Mouse (Mus musculus) T-helper 2 cell (primary cell): ENCODE data around the gene Fbxo41.

ENCODE experiments used
- in situ Hi-C: fragments of 300-600 bp; cut with MboI, MseI; formaldehyde crosslinking; loops from one replicate; pipeline ENCODE4 v1.15.1; 2025; ENCODE audit warnings: high pct_unique_total_duplicates

Gene Fbxo41

GRCm38 (mm10) chr6:85502911-85503250, at the start of gene Fbxo41:
Gene Fbxo41 (minus strand): TSS chr6:85502994.
- in situ Hi-C loops, result no loop called here

DNA sequence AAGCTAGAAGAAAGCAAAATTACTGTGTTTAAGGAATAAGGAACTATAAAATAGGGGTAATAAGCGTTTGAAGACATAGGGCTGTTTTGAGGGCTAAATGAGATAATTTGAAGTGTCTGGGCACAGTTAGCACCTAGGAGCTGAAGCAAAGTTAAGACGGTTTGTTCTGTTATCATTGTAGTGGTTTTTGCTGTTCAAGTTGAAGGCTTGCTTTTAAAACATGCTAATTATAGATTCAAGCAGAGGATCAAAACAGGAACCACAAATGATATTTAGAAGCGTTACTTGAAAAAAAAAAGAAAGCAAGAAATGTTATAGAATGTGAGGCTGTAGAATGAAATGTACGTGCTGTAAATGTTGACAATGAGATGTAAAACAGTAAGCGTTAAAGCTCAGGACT, 44.8 kb upstream of the Fbxo41 start:
- in situ Hi-C loops, result no loop called here

DNA sequence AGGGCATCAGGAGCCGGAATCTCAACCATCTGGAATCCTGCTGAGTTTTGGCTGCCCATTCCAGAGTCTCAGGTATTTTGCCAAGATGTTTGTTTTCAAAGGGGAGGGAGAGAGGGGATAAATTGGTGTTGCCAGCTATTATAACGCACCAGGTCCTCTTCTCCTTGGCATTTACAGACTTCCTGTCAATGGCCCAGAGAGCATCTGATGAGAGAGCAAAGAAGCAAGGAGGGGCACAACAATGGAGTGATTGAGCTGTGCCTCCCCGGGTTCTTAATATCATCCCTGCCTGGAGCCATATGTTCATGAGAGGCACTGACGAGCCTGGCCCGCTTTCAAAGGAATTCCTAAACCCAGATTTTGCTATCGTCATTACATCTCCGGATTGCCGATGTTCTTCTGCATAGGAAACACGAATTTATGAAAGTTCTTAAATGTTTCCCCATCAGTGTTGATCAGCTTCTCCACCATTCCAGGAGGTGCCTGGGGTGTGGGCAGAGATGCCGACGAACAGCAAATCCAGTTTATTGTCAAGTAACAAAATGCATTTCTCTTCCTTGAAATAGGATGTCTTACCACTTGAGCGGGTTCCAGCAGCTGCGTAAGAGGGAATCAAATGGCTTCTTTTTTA, 41.6 kb upstream of the Fbxo41 start:
- in situ Hi-C loops, result no loop called here

DNA sequence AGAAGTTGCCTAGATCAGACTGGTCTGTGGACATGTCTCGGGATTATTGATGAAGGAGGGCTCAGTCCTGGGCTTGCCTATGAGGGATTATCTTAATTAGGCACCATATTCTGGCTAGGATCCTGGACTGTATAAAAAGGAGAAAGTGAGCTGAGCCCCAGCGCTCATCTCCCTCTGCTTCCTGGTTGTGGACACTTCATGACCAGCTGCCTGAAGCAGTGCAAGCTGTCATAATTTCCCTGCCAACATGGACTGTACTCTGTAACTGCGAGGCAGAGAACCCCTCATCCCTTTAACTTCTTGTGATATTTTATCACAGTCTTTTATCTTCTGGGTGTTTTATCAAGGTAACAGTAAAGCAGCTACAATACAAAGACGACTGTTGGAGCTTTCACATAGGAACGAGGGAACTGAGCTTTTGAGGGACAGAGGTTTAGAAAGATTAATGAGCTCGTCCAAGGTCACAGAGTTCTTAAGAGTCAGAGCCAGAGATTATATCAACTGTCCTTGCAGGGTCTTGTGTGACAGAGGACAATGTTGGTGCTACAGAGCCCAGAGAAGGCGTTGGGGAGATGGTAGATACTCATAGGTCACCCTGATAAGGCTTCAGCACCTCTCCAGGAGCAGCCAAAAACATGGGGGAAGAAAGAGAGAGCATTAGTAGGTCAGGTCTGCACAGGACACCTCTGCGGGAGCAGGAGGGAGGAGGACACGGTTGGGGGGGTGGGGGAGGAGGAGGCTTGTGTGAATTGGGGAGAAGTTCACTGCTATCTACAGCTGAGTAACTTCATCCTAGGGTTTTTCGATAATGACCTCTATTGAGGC, 40.8 kb upstream of the Fbxo41 start:
- in situ Hi-C loops, result no loop called here

GRCm38 (mm10) chr6:85522825-85523224, 20.0 kb upstream of the Fbxo41 start:
- in situ Hi-C loops, result no loop called here

DNA sequence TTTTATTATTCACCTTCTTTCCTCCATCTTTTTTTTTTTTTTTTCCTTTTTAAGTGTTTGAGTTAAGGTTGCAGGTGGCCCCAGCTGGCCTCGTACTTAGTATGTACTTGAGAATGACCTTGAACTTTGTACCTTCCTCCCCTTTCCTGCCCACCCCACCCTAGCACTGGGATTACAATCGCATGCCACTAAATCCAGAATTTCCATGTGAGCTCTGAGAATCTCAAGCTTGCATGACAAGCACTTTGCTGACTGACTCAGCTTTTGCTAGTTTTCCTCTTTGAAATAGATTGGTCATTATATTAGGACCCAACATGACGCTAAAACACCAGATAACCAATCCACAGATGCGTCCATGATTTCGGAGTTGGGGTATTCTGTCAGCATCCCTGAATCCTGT, 19.2 kb upstream of the Fbxo41 start:
- in situ Hi-C loops, result no loop called here

- in situ Hi-C loops, result no loop called here
These were observed 15.4 kb upstream of the Fbxo41 start for GRCm38 (mm10) chr6:85518091-85518693.

DNA sequence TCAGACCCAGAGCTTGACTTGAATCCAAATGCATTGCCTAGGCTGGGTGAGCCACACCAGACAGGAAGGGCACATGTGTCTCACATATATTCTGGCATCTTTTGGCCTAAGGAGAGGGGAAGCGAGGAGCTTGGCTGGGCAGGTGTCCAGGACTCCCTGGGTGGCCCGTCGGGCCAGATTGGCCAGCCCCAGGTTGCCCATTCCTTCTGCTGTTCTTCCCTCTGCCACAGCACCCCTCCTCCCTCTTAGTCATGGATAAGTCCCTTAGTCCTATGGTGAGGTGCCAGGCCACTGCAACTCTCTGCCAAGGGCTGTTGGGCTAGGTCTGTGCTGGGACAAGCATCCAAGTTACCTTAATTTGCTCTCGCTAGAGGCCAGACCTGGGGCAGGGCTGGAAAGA, 13.1 kb upstream of the Fbxo41 start:
- in situ Hi-C loops, result no loop called here

DNA sequence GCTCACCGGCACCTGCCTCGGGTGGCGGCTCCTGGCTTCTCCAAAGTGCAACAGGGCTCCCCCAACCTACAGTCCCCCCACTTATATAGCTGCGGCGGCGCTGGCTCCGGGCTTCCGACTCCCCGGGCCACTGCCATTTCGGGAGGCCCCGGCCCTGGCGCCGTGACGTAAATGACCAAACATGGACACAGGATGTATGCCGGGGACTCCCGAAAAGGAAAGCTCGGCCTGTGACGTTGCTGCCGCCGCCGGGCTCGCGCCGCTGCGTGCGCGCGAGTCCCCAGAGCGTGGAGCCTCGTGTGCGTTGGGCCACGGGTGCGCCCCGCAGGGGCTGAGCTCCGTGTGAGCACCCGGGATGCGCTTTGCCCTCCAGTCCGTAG, 10.7 kb upstream of the Fbxo41 start, which contains the start of gene Egr4:
TSS of gene Egr4 (minus strand) at position 59 of the 380 bp plus-strand sequence.
- in situ Hi-C loops, result no loop called here

DNA sequence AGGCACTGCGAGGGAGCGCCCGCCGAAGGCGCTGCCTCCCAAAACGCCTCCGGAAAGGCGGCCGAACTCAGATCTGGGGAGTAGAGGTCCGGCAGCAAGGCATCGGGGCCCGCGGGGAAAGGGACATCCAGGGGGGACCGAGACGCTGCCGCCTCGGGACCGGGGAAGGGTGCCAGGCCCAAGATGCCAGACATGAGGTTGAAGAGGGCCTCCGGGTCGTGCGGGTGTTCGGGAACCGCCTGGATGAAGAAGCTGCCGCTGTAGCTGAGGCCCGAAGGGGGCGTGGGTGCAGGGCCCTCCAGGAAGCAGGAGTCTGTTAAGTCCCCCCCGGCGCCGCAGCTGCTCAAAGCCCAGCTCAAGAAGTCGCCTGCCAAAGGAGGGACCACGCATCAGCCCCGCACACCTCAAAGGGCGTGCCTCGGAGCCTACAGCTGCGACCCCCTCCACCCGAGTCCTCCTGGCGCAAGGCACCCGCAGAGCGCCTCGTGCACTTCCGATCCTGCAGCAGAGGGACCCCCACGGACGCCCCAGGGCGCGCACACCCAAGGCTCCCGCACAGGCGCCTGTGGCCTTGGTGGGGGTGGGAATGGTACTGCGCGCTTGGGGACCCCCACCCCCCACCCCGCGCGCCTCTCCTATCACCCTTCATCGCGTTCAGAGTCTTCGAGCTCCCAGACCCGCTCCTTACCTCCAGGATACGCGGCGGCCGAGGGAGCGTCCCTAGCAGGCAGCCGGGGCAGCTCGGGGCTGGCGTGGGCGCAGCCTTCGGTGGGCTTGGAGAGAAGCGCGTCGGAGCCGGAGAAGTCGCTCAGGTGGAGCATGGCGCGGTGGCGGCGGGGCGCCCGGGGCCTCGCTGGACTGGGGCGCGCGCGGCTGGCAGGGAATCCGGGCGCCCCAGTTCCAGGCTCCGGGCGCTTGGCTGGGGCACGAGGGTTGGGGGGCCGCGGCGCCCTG, 10.1 kb upstream of the Fbxo41 start:
- in situ Hi-C loops, result no loop called here

- in situ Hi-C loops, result no loop called here
These were observed 9.3 kb upstream of the Fbxo41 start for GRCm38 (mm10) chr6:85512056-85512440.

- in situ Hi-C loops, result no loop called here
These were observed 8.7 kb upstream of the Fbxo41 start for GRCm38 (mm10) chr6:85511286-85512055.

- in situ Hi-C loops, result no loop called here
These were observed 7.7 kb upstream of the Fbxo41 start for GRCm38 (mm10) chr6:85510476-85510875.

- in situ Hi-C loops, result no loop called here
These were observed 5.8 kb upstream of the Fbxo41 start for GRCm38 (mm10) chr6:85508602-85509001.

GRCm38 (mm10) chr6:85504908-85505307, 2.1 kb upstream of the Fbxo41 start:
- in situ Hi-C loops, result no loop called here

GRCm38 (mm10) chr6:85502103-85502910, 487 bp downstream of the Fbxo41 start:
- in situ Hi-C loops, result no loop called here

DNA sequence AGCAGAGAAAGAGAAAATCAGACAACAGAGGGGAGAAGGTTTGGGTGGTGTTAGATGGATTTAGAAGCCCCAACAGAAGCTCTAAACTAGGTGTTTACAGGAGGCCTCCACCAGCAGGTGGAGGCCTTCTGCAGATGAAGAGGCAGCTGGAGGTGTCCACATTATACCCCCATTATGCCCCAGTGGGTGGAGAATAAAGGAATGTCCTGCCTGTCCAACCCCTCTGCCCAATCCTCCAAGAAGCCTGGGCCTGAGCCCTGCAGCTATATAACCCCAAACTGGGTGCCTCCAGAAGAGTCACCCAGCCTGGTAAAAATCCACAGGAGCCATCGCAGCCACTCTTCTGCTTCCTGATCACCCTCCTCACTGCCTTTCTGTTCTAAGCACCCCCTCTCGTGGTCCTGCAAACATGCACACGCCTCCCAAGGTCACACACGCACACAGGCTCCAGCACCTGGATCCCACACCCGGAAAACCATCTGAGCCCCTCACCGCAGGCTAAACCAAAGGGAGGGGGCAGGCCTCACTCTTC, 1.2 kb downstream of the Fbxo41 start:
- in situ Hi-C loops, result no loop called here

DNA sequence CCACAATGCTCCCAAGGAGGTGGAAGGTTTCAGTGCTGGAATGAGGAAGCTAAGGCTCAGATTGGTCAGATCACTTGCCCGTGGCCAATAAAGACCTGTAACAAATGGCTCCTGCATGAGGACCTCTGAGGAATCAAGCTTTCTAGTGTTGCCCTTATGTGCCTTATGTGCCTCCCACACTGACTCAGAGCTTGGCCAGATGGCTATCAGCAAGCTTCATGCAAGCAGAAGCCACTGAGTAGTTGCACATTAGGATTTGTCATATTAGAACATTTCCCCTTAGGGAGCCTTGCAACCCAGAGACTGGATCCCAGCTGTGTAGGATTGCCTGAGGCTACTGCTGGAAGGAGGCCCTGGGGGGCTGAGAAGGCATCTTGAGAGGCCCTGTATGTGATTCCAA, 2.4 kb downstream of the Fbxo41 start:
- in situ Hi-C loops, result no loop called here

- in situ Hi-C loops, result no loop called here
These were observed 4.6 kb downstream of the Fbxo41 start for GRCm38 (mm10) chr6:85498147-85498546.

DNA sequence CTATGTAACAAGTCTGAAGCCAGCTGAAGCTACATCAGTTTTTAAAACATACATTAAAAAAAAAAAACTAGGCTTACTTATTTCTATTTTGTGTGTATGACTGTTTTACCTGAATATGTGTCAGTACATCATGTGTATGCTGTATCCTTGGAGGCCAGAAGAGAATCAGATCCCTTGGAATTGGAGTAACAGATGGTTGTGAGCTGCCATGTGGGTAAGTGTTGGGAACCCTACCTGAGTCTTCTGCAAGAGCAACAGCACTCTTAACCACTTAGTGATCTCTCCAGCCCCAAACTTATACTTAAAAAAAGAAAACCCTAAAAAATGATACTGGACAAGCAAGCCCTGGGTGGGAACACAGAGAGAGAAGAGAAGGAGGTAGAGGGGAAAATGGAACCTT, 5.8 kb downstream of the Fbxo41 start:
- in situ Hi-C loops, result no loop called here
